Mouse (Mus musculus) hindbrain, embryonic 10.5 days (tissue): ENCODE measurements around the gene Hipk1. TPM values are rescaled to one million over a fixed set of nuclear protein-coding genes. Genes with fewer than 3 reads are reported as not detected.

Experiments used
- DNase-seq: peaks from one replicate; pipeline ENCODE4 v3.0.0-alpha.2; 2017; ENCODE audit warnings: low spot score
- H3K27ac ChIP-seq: fragments of 300-500 bp; sonication (generic); 2 replicates; pipeline ENCODE4 v1.5.1; 2016; ENCODE audit warnings: mild to moderate bottlenecking, moderate library complexity
- H3K27me3 ChIP-seq: fragments of 300-500 bp; sonication (generic); 2 replicates; pipeline ENCODE4 v1.6.1; 2016; ENCODE audit warnings: mild to moderate bottlenecking; ENCODE audit not compliant: poor library complexity, insufficient read depth, severe bottlenecking
- H3K36me3 ChIP-seq: fragments of 300-500 bp; sonication (generic); 2 replicates; pipeline ENCODE4 v1.6.1; 2016; ENCODE audit warnings: mild to moderate bottlenecking, moderate library complexity
- H3K4me1 ChIP-seq: fragments of 300-500 bp; sonication (generic); replicated peaks from 2 replicates; pipeline ENCODE4 v1.6.1; 2016; ENCODE audit warnings: mild to moderate bottlenecking
- H3K4me3 ChIP-seq: fragments of 300-500 bp; sonication (generic); 2 replicates; pipeline ENCODE4 v1.5.1; 2016; ENCODE audit warnings: mild to moderate bottlenecking, moderate library complexity
- H3K9me3 ChIP-seq: fragments of 300-500 bp; sonication (generic); 2 replicates; pipeline ENCODE4 v1.6.1; 2016; ENCODE audit warnings: mild to moderate bottlenecking, moderate library complexity
- WGBS: fragments of 180-500 bp; shearing (Covaris S2); methylation state at CpG from one replicate; pipeline ENCODE4 v1.1.7; 2016; 5-methylcytosine and 5-hydroxymethylcytosine counted together
- polyA plus RNA-seq: library from polyadenylated mRNA; unstranded; fragments of >200 nt; fragmentation: Nextera tagmentation; extraction: Ambion mirVana; gene quantifications from 2 replicates; pipeline ENCODE4 v1.2.1, GENCODE M21; 2016

Gene Hipk1
- polyA plus RNA-seq, 1 experiment from 2014 or later: 10.4 TPM

DNA sequence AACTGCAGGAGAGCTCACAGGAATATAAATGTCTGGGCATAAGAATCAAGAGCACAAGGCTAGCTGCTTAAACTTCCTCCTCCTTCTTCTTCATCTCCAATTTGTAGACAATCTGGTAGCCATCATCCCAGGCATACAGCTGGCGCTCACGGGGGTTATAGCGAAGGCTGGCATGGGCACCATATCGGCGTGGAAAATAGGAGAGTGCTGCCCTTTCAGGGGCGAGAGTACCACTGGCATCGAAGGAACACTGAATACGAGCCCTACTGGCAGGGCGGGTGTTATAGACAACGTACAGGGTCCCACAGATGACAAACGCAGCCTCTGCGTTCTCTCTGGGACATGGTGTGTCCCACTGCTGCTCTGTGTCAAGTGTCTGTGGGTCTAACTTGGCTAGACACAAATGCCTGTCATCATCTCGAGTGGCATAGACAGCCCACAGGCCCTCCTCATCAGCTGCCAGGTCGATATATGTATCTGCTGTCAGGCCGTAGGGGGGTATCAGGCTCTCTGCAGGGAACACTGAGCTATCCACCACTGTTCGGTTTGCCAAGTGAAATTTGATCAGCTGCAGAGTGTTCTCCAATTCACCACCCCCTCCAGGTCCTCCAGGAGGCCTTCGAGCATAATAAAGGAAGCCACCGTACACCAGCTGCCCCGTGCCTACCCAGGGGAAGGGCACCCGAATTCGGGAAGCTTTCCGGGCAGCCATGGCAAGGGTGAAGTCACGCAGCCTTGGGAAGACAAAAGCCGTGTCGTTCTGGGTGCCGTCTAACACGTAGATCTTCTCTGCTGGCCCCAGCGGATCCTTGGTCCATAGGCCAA, 55.4 kb downstream of the Hipk1 start:
- DNase-seq: peak; percentile 20
- peak overlapping the region; percentile 88 for H3K27ac ChIP-seq
- peak overlapping the region; percentile 43; the same call in 1 of the 2 replicates for H3K4me3 ChIP-seq
- H3K4me1 ChIP-seq: peaks cover 80% of the 10 kb centered on the region
- peaks cover 11% of the 10 kb centered on the region; the same call in 1 of the 2 replicates for H3K36me3 ChIP-seq
- no peaks in the 10 kb centered on the region for H3K27me3 ChIP-seq
- WGBS: 64% methylated on average over 28 of the region's 28 CpGs
- no peaks in the 10 kb centered on the region for H3K9me3 ChIP-seq

DNA sequence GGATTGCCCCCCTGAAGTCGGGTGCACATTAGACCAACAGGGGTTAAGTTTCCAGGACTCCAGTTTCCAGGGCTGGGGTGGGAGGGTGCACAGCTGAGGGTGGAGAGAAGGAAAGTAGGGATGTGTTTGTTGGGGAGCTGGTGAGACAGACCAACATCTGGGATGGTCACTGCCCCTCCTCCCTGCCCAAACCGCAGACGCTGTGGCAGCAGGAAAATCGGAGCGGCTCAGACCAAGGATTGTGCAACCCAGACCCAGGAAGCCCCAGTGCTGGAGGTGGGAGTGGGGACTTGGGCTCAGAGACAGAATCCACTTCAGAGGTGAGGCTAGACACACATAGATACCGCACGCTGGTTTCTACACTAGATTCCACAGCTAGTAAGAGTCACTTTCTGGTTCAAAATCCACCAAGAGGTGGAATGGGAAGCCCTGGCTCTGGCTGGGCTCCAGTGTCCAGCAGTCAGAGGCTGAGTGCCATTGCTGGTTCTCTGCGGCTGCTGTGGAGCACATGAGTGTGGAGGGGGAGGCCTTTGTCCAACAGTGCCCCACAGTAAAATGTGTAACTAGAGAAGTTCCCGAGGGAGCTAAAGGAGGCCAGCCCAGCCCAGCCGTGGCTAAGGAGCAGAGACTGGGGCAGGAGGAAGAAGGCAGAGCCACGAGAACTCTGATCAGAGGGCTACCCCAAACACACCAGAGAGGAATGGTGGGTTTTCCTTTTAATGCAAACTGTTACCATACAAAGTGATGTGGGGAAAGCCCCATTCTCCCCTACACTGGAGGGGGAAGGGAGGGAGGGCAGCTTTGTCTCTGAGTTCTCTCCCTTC, 56.5 kb downstream of the Hipk1 start:
- Histone ChIP-seq H3K27ac (peak overlapping the region; percentile 88), H3K27me3 (no peaks in the 10 kb centered on the region), H3K4me3 (peak overlapping the region; percentile 41), H3K9me3 (no peaks in the 10 kb centered on the region), H3K4me1 (peaks cover 75% of the 10 kb centered on the region), H3K36me3 (peaks cover 11% of the 10 kb centered on the region; the same call in 1 of the 2 replicates)
- WGBS: 5% methylated on average over 11 of the region's 11 CpGs
- peak; percentile 67 for DNase-seq

DNA sequence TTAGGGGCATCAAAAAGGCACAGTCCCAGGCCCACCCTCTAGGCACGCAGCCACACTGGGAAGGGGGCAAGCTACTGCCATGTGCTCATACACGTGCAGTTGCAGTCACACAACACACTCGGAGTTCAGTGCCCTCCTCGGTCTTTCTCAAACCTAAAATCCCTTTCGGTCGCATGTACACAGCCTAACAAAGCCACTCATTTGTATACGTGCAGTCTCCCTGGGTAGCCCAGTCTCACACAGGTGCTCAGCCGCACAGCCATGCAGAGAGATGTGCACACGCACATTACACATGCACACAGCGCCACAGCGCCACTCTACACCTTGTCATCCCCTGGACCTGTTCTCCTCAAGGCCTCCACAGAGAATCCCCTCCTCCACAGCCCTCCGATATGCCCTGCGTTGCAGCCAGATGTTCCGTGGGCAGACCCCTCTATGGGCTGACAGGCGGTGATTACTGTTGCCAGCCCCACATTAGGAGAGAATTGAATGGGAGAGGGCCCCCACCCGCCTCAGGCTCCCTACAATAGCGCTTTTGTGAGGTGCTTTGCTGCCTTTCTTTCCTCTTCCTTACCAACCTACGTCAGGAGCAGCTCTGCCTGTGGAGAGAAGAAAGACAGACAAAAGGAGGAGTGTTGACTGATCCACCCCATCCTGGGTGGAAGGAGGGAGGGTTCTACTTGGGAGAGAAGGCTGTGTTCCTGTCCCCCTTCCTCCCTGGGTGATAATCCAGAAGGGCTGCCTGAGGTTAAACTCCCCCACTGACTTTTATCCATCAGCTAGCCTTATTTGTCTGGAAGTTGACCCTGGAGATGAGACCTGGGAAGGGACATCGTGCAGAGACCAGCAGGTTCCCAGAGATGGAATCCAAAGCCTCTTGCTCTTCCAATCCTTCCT, 57.3 kb downstream of the Hipk1 start:
- Histone ChIP-seq H3K9me3 (no peaks in the 10 kb centered on the region), H3K27ac (peak overlapping the region; percentile 88), H3K4me1 (peaks cover 77% of the 10 kb centered on the region), H3K27me3 (no peaks in the 10 kb centered on the region), H3K4me3 (peak overlapping the region; percentile 41), H3K36me3 (peaks cover 11% of the 10 kb centered on the region; the same call in 1 of the 2 replicates)
- DNase-seq: peak; percentile 65
- 15% methylated on average over 19 of the region's 19 CpGs for WGBS

DNA sequence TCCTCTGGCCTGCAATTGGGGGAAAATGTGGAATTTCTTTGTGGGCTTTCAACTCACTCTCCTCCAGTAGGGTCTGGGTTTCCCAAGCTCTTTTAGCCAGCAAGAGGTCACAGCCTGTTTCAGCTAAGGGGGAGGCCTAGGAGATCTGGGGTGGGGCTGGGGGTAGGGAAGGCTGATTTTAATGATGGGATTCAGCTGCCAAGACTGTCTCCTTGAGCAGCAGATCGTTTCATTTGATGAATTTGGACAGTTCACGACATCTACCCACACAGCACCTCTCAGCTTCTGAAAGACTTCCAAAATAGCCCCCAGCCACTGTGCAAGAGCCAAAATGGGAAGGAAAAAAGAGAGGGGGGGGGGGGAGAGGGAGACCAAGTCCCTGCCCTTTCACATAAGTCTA, 58.2 kb downstream of the Hipk1 start:
- 28% methylated on average over 2 of the region's 2 CpGs for WGBS

DNA sequence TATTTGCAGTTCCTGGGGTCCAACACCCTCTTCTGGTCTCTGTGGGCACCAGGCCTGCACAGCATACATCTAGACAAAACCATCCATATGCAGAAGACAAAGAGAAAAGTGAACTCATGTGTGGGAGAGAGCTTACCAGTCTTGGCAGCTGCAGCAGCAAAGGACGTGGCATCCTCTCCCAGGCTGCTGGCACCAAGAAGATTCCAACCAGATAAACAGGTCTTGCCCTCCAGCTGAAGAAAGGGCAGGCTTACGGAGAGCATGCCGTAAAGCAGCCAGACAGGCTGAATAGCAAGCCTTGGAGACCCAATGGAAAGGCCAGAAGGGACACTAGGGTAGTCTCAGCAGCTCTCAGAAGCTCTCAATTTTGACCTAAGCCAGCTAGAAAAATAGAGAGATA, 59.2 kb downstream of the Hipk1 start:
- peaks cover 71% of the 10 kb centered on the region for H3K4me1 ChIP-seq
- no peaks in the 10 kb centered on the region for H3K27me3 ChIP-seq
- DNase-seq: no peak
- H3K4me3 ChIP-seq: no peak overlapping the region
- 93% methylated on average over 3 of the region's 3 CpGs for WGBS
- no peak overlapping the region for H3K27ac ChIP-seq
- H3K36me3 ChIP-seq: peaks cover 11% of the 10 kb centered on the region; the same call in 1 of the 2 replicates
- H3K9me3 ChIP-seq: no peaks in the 10 kb centered on the region

More for the DNA sequence above, 58.2 kb downstream of the Hipk1 start:
- H3K27ac ChIP-seq: peak overlapping the region; percentile 88
- no peak for DNase-seq
- peaks cover 11% of the 10 kb centered on the region; the same call in 1 of the 2 replicates for H3K36me3 ChIP-seq
- no peaks in the 10 kb centered on the region for H3K27me3 ChIP-seq
- no peaks in the 10 kb centered on the region for H3K9me3 ChIP-seq
- H3K4me1 ChIP-seq: peaks cover 71% of the 10 kb centered on the region
- H3K4me3 ChIP-seq: no peak overlapping the region

DNA sequence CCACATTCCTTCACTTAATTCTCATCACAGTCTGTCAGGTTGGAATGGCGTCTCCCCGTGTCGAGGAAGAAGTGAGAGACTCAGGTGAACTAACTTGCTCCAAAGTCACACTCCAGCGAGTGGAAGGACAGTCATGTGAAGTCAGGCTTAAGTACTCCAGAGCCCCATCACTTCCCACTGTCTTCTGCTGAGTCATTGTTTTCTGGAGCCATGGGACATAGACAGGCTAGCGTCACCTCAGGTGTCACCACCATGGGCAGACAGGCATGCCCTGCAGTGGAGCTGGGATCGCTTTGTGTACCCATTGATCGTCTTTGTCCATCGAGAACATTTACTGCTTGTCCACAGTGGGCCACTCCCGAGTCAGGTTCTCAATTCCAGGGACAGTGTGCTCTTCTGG, 61.5 kb downstream of the Hipk1 start:
- peaks cover 8% of the 10 kb centered on the region; the same call in 1 of the 2 replicates for H3K36me3 ChIP-seq
- no peak overlapping the region for H3K4me3 ChIP-seq
- WGBS: 92% methylated on average over 9 of the region's 9 CpGs
- no peaks in the 10 kb centered on the region for H3K9me3 ChIP-seq
- DNase-seq: no peak
- no peak overlapping the region for H3K27ac ChIP-seq
- peaks cover 57% of the 10 kb centered on the region for H3K4me1 ChIP-seq
- H3K27me3 ChIP-seq: no peaks in the 10 kb centered on the region

DNA sequence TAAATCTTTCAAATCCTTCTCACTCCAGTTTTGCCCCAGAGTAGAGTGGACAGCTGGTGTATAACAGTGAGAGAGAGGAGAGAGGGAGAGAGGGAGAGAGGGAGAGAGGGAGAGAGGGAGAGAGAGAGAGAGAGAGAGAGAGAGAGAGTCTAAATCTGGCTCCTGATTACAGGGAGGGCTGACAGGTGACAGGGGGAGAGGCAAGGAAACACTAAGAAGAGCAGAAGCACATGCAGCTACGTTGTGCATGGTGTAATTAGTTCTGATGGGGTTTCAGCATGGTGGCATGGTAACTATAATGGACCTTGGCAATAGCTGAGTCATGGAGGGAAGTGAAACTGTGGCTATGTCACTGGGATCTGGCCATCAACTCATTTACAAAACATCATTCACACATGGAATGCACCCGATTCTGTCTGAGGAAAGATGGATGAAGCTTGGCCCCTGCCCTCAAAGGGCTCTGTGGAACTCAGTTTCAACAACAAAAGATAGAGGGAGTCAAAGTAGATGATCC, 63.5 kb downstream of the Hipk1 start:
- no peak for DNase-seq
- WGBS: 65% methylated on average over 2 of the region's 2 CpGs
- H3K4me3 ChIP-seq: no peak overlapping the region
- H3K9me3 ChIP-seq: no peaks in the 10 kb centered on the region
- H3K27me3 ChIP-seq: no peaks in the 10 kb centered on the region
- H3K27ac ChIP-seq: no peak overlapping the region
- H3K4me1 ChIP-seq: peaks cover 37% of the 10 kb centered on the region
- H3K36me3 ChIP-seq: peaks cover 8% of the 10 kb centered on the region; the same call in 1 of the 2 replicates

DNA sequence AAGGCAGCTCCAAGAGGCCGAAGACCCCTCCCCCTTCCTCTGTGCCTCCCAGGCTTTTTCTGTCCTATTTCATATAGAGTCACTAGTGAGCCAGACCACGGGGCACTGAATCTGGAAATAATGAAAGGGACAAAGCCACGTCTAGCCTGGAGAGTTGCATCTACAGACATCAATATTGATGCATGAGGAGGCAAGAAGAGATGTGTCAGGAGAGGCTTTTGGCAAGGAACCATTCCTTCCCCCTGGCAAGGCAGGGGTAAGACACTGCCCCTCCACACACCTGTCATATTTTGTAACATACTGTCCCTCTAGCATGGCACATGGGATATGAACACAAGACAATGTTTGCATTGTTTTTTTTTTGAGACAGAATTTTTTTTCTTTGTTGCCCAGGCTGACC, 64.7 kb downstream of the Hipk1 start:
- H3K4me1 ChIP-seq: peaks cover 33% of the 10 kb centered on the region
- H3K27me3 ChIP-seq: no peaks in the 10 kb centered on the region
- no peak overlapping the region for H3K4me3 ChIP-seq
- WGBS: 56% methylated on average over 3 of the region's 3 CpGs
- no peak overlapping the region for H3K27ac ChIP-seq
- no peaks in the 10 kb centered on the region for H3K9me3 ChIP-seq
- no peak for DNase-seq
- 0 out of 2 replicates have a peak, but pooled peaks cover under 1% of the 10 kb centered on the region for H3K36me3 ChIP-seq

DNA sequence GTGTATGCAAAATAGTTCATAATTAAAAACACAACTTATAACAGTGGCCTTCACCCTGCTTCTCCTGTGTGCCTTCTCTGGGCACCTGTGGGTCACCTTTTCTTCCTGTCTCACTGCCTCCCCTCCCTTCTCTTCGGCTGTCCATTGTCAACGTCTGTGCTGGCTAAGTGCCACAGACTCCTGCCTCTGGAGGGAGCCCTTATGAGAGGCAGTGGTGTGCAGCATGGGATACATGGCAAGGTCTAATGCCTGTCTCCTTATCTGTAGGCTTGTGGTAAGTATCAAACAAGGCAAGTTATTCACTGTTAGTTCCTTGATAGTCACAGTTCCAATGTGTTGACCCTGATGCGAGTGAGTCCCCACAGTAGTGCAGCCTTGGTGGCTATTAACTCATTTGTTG, 67.2 kb downstream of the Hipk1 start:
- H3K4me1 ChIP-seq: peaks cover 22% of the 10 kb centered on the region

DNA sequence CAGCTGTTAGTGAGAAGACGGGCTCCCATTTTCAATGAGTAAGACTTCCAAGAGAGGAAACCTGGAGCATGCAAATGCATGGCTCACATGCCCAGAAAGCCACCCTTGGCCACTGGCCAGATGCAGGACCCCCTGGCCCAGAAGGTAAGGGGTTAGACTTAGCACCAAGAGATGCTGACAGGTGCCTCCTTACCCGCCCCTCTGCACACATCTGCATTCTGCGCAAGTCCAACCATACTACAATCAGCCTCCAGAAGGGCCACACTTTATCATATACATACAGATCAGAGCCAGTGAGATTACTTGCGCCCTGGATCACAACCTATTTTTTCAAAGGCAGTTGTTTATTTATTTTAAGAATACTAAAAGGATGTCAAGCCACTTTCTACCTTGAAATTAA, 72.6 kb downstream of the Hipk1 start:
- Histone ChIP-seq H3K9me3 (no peaks in the 10 kb centered on the region), H3K27me3 (peaks cover 12% of the 10 kb centered on the region), H3K4me3 (no peak overlapping the region), H3K27ac (no peak overlapping the region), H3K4me1 (peaks cover 37% of the 10 kb centered on the region), H3K36me3 (no peaks in the 10 kb centered on the region)
- DNase-seq: no peak
- WGBS: 87% methylated on average over 4 of the region's 4 CpGs

More for the DNA sequence above, 67.2 kb downstream of the Hipk1 start:
- no peaks in the 10 kb centered on the region for H3K9me3 ChIP-seq
- no peak overlapping the region for H3K4me3 ChIP-seq
- H3K36me3 ChIP-seq: no peaks in the 10 kb centered on the region
- 75% methylated on average over 3 of the region's 3 CpGs for whole genome bisulfite sequencing
- no peaks in the 10 kb centered on the region for H3K27me3 ChIP-seq
- no peak for DNase-seq
- no peak overlapping the region for H3K27ac ChIP-seq

DNA sequence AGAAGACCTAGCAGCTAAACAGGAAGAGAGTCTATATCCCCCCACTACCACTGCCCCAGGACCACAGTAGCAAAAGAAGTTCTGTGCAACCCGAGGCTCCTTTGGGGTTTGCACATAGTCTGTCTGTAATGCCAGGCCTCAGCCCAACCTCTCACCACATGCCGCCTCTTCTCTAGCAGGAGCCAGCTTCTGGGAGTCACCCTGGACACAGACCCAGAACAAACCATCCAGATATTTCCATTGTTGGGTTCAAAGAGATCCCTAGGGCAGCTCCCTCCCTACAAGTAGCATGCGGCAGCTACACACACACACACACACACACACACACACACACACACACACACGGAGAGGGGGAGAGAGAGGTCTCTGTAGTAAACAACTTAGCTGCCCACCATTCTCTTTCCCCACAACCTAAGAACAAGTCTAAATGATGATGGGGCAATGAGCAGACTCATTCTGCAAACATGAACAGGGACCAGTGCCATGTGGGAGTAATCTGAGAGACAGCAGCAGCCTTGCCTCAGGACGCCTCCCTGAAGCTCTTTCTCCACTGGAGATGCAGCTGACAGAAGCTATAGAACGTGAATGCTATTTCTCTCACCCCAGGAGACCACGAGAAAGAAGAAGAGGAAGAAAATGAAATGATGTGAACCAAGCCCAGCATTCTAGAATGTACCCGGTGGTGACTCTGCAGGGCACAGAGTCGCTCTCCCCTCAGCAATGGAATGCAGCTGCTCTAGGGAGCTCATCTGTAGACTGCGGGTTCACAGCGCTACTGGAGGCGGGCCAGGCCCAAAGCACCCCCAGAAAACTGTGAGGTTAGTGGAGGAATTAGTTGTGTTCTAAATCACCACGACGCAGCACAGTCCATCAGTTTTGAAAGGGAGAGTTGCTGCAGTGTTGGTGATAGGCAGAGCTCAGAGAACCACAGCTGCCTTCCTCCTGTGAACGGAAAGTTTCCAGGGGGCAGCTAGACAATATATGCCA, 74.3 kb downstream of the Hipk1 start:
- peak; percentile 30 for DNase-seq
- no peaks in the 10 kb centered on the region for H3K9me3 ChIP-seq
- peaks cover 37% of the 10 kb centered on the region for H3K4me1 ChIP-seq
- H3K4me3 ChIP-seq: no peak overlapping the region
- no peaks in the 10 kb centered on the region for H3K36me3 ChIP-seq
- H3K27me3 ChIP-seq: peaks cover 12% of the 10 kb centered on the region
- H3K27ac ChIP-seq: peak overlapping the region; percentile 80
- WGBS: 37% methylated on average over 15 of the region's 15 CpGs
